Mouse (Mus musculus) lung, embryonic 14.5 days (tissue): Measurements from ENCODE around the gene Olfr894. TPM values are rescaled to one million over a fixed set of nuclear protein-coding genes. Genes with fewer than 3 reads are reported as not detected.
"Not testable (repeated sequence)": the region's sequence is repeated elsewhere in the genome, so short reads cannot be mapped to it uniquely, and the experiment has no call there.

Experiments
- ATAC-seq: fragments of 200-750 bp; cut with Nextera tagmentation; 2 replicates; pipeline ENCODE4 v1.8.0; 2017; ENCODE audit warnings: mild to moderate bottlenecking, moderate TSS enrichment, moderate library complexity; ENCODE audit not compliant: insufficient read depth
- DNase-seq: peaks from one replicate; pipeline ENCODE4 v3.0.0-alpha.2; 2015
- H3K27ac ChIP-seq: fragments of 300-500 bp; sonication (generic); 2 replicates; pipeline ENCODE4 v1.5.1; 2014; ENCODE audit warnings: low read depth, mild to moderate bottlenecking, moderate library complexity
- H3K27me3 ChIP-seq: fragments of 300-500 bp; sonication (generic); 2 replicates; pipeline ENCODE4 v1.6.1; 2014; ENCODE audit warnings: low read length, control low read depth; ENCODE audit not compliant: insufficient read depth
- H3K36me3 ChIP-seq: fragments of 300-500 bp; sonication (generic); 2 replicates; pipeline ENCODE4 v1.6.1; 2014; ENCODE audit warnings: control low read depth; ENCODE audit not compliant: insufficient read depth
- H3K4me1 ChIP-seq: fragments of 300-500 bp; sonication (generic); 2 replicates; pipeline ENCODE4 v1.6.1; 2014; ENCODE audit warnings: antibody characterized with exemption, control low read depth; ENCODE audit not compliant: insufficient read depth
- H3K4me2 ChIP-seq: fragments of 300-500 bp; sonication (generic); 2 replicates; pipeline ENCODE4 v1.6.1; 2014; ENCODE audit warnings: mild to moderate bottlenecking
- H3K4me3 ChIP-seq: fragments of 300-500 bp; sonication (generic); 2 replicates; pipeline ENCODE4 v1.5.1; 2014; ENCODE audit warnings: low read depth, low read length
- H3K9ac ChIP-seq: fragments of 300-500 bp; sonication (generic); 2 replicates; pipeline ENCODE4 v1.6.1; 2014
- H3K9me3 ChIP-seq: fragments of 300-500 bp; sonication (generic); 2 replicates; pipeline ENCODE4 v1.6.1; 2016; ENCODE audit warnings: low read depth, low read length, control low read depth
- CTCF ChIP-seq: IDR thresholded peaks from 2 replicates; pipeline ENCODE4 v1.5.1; 2016; ENCODE audit warnings: antibody characterized with exemption, low read depth
- WGBS: fragments of 180-500 bp; shearing (Covaris S2); extraction: QIAGEN DNeasy Blood & Tissue Kit; methylation state at CpG from one replicate; pipeline ENCODE4 v1.1.7; 2014; 5-methylcytosine and 5-hydroxymethylcytosine counted together
- polyA plus RNA-seq: library from polyadenylated mRNA; unstranded; fragments of >200 nt; fragmentation: Nextera tagmentation; extraction: Ambion mirVana; gene quantifications from 2 replicates; pipeline ENCODE4 v1.2.1, GENCODE M21; 2014

Gene Olfr894
- not detected in 2 replicates for polyA plus RNA-seq

DNA sequence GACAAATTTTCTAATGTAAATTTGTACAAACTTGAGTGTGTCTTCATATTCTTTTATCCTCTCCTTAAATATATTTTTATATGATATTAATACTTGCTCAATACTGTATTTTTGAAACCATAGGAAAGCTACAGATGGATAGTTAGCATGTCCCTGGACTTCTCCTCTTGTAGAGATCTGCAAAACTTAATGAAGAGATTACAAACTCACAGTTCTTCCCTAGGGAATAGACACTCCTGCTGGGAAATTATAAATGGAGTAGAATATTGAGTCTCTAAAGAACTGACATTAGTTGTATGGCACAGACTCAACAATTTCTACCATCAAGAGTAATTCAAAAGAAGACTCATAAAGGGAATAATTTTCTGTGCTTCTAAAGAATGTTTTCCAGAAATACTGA lies at the start of gene Olfr894:
Gene Olfr894, plus strand, starts transcription at position 301 of the 400 bp plus-strand sequence.
- TF ChIP-seq CTCF = no peak
- Histone ChIP-seq H3K4me1 (no peaks in the 10 kb centered on the region), H3K27ac (no peak within 1 kb of the TSS)

DNA sequence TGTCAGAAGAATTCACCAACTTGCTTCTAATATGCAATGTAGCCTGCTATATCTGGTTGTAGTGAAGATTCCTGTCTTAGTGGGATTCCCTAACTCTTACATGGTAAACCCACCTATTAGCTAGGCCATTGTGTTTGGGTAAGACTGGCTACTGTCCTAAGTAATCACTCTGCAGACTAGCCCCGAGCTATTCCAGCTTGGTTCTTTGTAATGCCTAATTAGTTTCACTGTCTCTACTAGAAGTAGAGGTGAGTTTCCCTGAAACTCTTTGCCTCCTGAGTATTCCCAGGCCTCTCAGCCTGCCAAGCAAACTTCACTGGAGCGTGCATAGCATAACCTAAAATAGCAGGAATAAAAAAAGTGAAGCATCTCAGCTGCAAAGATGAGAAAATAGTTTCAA lies 49.5 kb upstream of the Olfr894 start:
- H3K4me2 ChIP-seq, H3K27me3 ChIP-seq, H3K9me3 ChIP-seq, ATAC-seq, H3K27ac ChIP-seq, DNase-seq, H3K4me3 ChIP-seq, H3K4me1 ChIP-seq, H3K36me3 ChIP-seq, H3K9ac ChIP-seq: not testable (repeated sequence)
- WGBS = 53% methylated on average over 2 of the region's 2 CpGs

More for the DNA sequence above, at the start of gene Olfr894:
- no peaks in the 10 kb centered on the region for H3K36me3 ChIP-seq
- ATAC-seq (no peak), DNase-seq (no peak)
- H3K27me3 ChIP-seq = no peaks in the 10 kb centered on the region
- H3K4me2 ChIP-seq = no peak within 1 kb of the TSS
- no peaks in the 10 kb centered on the region for H3K9me3 ChIP-seq
- H3K4me3 ChIP-seq = no peak within 1 kb of the TSS
- no peak within 1 kb of the TSS for H3K9ac ChIP-seq

DNA sequence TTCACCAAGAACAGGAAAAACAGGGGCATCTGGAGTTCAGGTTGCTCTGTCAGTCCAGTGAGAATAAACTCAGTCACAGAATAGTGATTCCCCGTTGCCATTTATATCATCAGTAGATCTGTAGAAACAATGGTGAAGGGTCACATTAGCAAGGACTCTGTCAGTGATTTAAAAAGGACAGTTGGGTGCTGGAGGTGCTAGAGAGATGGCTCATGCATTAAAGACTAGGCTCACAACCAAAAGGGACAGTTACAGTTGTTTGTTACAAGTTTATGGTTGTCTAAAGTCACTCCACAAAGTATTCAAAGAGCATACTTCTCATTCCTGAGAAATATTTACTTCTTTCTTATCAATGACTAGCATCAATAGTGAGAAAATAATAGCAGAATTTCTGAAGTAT lies 37.1 kb upstream of the Olfr894 start, which contains the start of gene Olfr891:
Gene Olfr891, minus strand, starts transcription at position 101 of the 400 bp plus-strand sequence.
- Histone ChIP-seq H3K27me3 (no peaks in the 10 kb centered on the region), H3K4me3 (no peak within 1 kb of the TSS), H3K9me3 (no peaks in the 10 kb centered on the region; the same call in 1 of the 2 replicates), H3K4me2 (no peak within 1 kb of the TSS), H3K27ac (no peak within 1 kb of the TSS), H3K36me3 (no peaks in the 10 kb centered on the region), H3K9ac (no peak within 1 kb of the TSS), H3K4me1 (no peaks in the 10 kb centered on the region)
- no peak for ATAC-seq
- TF ChIP-seq CTCF = no peak
- 64% methylated on average over 1 of the region's 1 CpGs for WGBS
- no peak for DNase-seq

DNA sequence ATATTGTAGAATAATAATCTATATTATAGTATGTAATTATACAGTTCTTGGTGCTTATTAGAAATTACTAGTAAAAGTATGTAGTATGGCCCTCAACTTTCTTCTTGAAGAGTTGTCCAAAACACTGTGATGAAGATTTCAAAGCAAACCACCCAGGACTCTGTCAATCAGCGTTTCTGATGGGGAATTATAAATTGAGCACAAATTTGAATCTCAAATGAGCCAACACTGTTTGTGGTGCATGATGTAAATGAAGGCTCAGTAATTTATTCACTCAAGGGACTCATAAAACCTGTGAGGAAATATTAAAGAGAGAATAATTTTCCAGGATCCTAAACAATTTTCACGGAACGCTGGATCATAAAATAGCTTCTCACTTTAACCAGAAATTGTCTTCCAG lies 9.8 kb upstream of the Olfr894 start, which contains the start of gene Olfr893:
Gene Olfr893, plus strand, starts transcription at position 301 of the 400 bp plus-strand sequence.
- ATAC-seq (no peak), DNase-seq (no peak)
- Histone ChIP-seq H3K9me3 (no peaks in the 10 kb centered on the region), H3K27ac (no peak within 1 kb of the TSS), H3K9ac (no peak within 1 kb of the TSS), H3K27me3 (no peaks in the 10 kb centered on the region), H3K36me3 (no peaks in the 10 kb centered on the region), H3K4me1 (no peaks in the 10 kb centered on the region), H3K4me2 (no peak within 1 kb of the TSS), H3K4me3 (no peak within 1 kb of the TSS)
- WGBS = 80% methylated on average over 3 of the region's 3 CpGs
- no peak for TF ChIP-seq CTCF

DNA sequence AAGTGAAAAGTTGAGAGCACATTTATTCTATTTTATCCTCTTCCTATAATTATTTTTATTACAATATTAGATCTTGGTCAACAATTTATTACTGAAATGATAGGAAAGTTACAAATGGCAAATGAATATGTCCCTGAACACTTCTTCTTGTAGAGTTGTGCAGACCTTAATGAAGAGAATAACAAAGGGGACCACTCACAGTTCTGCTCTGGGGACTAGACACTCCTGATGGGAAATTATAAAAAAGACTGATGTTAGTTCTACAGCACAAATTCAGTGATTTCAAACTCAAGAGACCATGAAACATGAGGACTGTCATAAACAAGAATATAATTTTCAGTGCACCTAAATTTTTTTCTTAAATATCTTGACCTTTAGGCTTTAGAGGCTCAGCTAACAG lies 34.6 kb downstream of the Olfr894 start, which contains the start of gene Olfr143:
Gene Olfr143, plus strand, starts transcription at position 301 of the 400 bp plus-strand sequence.
- no peak for ATAC-seq
- Histone ChIP-seq H3K36me3 (no peaks in the 10 kb centered on the region), H3K4me1 (no peaks in the 10 kb centered on the region), H3K27ac (no peak within 1 kb of the TSS), H3K9me3 (no peaks in the 10 kb centered on the region), H3K4me2 (no peak within 1 kb of the TSS), H3K9ac (no peak within 1 kb of the TSS), H3K4me3 (no peak within 1 kb of the TSS), H3K27me3 (no peaks in the 10 kb centered on the region)
- no peak for TF ChIP-seq CTCF
- no peak for DNase-seq

DNA sequence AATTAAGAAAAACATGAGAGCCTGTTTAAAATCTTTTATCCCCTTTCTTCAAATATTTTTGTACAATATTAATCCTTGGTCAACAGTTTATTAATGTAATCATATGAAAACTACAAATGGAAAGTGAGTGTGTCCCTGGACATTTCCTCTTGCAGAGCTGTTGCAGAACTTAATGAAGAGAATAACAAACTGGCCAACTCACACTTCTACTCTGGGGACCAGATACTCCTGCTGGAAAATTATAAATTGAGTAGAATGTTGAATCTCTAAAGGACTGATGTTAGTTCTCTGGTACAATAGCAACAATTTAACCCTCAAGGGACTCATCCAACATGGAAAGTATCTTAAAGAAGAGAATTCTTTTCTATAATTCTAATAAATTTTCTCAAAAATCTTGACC lies 49.7 kb downstream of the Olfr894 start, which contains the start of gene Olfr895:
Gene Olfr895, plus strand, starts transcription at position 301 of the 400 bp plus-strand sequence.
- no peak for ATAC-seq
- no peak within 1 kb of the TSS for H3K4me3 ChIP-seq
- H3K27me3 ChIP-seq = no peaks in the 10 kb centered on the region
- no peaks in the 10 kb centered on the region for H3K4me1 ChIP-seq
- H3K9ac ChIP-seq = no peak within 1 kb of the TSS
- no peak within 1 kb of the TSS for H3K4me2 ChIP-seq
- no peak for DNase-seq
- H3K9me3 ChIP-seq = no peaks in the 10 kb centered on the region
- H3K36me3 ChIP-seq = no peaks in the 10 kb centered on the region
- no peak within 1 kb of the TSS for H3K27ac ChIP-seq
- TF ChIP-seq CTCF = no peak

Other genes with a start within 250 kb of the Olfr894 start
- not detected in 2 replicates for gene Olfr881, start 226.2 kb upstream of the Olfr894 start, polyA plus RNA-seq
- gene Olfr883, start 192.2 kb upstream of the Olfr894 start, polyA plus RNA-seq = not detected in 2 replicates
- not detected in 2 replicates for gene Olfr884, start 171.5 kb upstream of the Olfr894 start, polyA plus RNA-seq
- not detected in 2 replicates for gene Olfr885, start 156.7 kb upstream of the Olfr894 start, polyA plus RNA-seq
- not detected in 2 replicates for gene Olfr887, start 134.0 kb upstream of the Olfr894 start, polyA plus RNA-seq
- not detected in 2 replicates for gene Olfr888, start 109.9 kb upstream of the Olfr894 start, polyA plus RNA-seq
- gene Olfr889, start 102.9 kb upstream of the Olfr894 start, polyA plus RNA-seq = 0.04 and 0.05 TPM in 2 replicates
- not detected in 2 replicates for gene Olfr890, start 75.5 kb upstream of the Olfr894 start, polyA plus RNA-seq
- gene Olfr891, start 37.2 kb upstream of the Olfr894 start, polyA plus RNA-seq = not detected in 2 replicates
- not detected in 2 replicates for gene Olfr893, start 9.7 kb upstream of the Olfr894 start, polyA plus RNA-seq
- gene Olfr143, start 34.7 kb downstream of the Olfr894 start, polyA plus RNA-seq = not detected in 2 replicates
- not detected in 2 replicates for gene Olfr895, start 49.8 kb downstream of the Olfr894 start, polyA plus RNA-seq
- gene Olfr896-ps1, start 73.1 kb downstream of the Olfr894 start, polyA plus RNA-seq = not detected in 2 replicates
- gene Olfr25, start 111.0 kb downstream of the Olfr894 start, polyA plus RNA-seq = not detected in 2 replicates
- not detected in 2 replicates for gene Olfr898, start 130.4 kb downstream of the Olfr894 start, polyA plus RNA-seq
- gene Olfr250, start 148.8 kb downstream of the Olfr894 start, polyA plus RNA-seq = not detected in 2 replicates
- gene Olfr251, start 159.0 kb downstream of the Olfr894 start, polyA plus RNA-seq = not detected in 2 replicates
- gene Olfr147, start 183.6 kb downstream of the Olfr894 start, polyA plus RNA-seq = not detected in 2 replicates
- gene Olfr901, start 211.4 kb downstream of the Olfr894 start, polyA plus RNA-seq = not detected in 2 replicates
- not detected in 2 replicates for gene Olfr902, start 229.6 kb downstream of the Olfr894 start, polyA plus RNA-seq
- gene Olfr904, start 245.1 kb downstream of the Olfr894 start, polyA plus RNA-seq = not detected in 2 replicates